Mouse (Mus musculus): ENCODE measurements around the gene F10.

The F10 gene

GRCm38 (mm10) chr8:13037015-13037414, at the start of gene F10:
Gene F10, plus strand, starts transcription at chr8:13037308.
- no peak for DNase-seq

- no peak for DNase-seq
Observed at GRCm38 (mm10) chr8:12987571-12987970, 49.5 kb upstream of the F10 start.

- DNase-seq: no peak
Observed at GRCm38 (mm10) chr8:12988722-12989430, 48.2 kb upstream of the F10 start.

GRCm38 (mm10) chr8:12991411-12991810, 45.7 kb upstream of the F10 start:
- no peak for DNase-seq

- no peak for DNase-seq
Observed at GRCm38 (mm10) chr8:12994468-12994867, 42.6 kb upstream of the F10 start.

GRCm38 (mm10) chr8:12995481-12995880, 41.6 kb upstream of the F10 start:
- no peak for DNase-seq

GRCm38 (mm10) chr8:12996831-12997275, 40.3 kb upstream of the F10 start:
- DNase-seq: no peak

- DNase-seq: no peak
Observed at GRCm38 (mm10) chr8:12998331-12998730, 38.8 kb upstream of the F10 start.

- no peak for DNase-seq
Observed at GRCm38 (mm10) chr8:12999793-13000192, 37.3 kb upstream of the F10 start.

- DNase-seq: no peak
Observed at GRCm38 (mm10) chr8:13007458-13007857, 29.6 kb upstream of the F10 start.

- no peak for DNase-seq
Observed at GRCm38 (mm10) chr8:13010313-13010712, 26.8 kb upstream of the F10 start.

GRCm38 (mm10) chr8:13019560-13019959, 17.5 kb upstream of the F10 start:
- DNase-seq: no peak

- no peak for DNase-seq
Observed at GRCm38 (mm10) chr8:13021830-13022229, 15.3 kb upstream of the F10 start.

- DNase-seq: no peak
Observed at GRCm38 (mm10) chr8:13025487-13026224, 11.5 kb upstream of the F10 start, which contains the start of gene F7. Gene F7, plus strand, starts transcription at chr8:13026034.

GRCm38 (mm10) chr8:13027615-13028014, 9.5 kb upstream of the F10 start:
- no peak for DNase-seq

GRCm38 (mm10) chr8:13028482-13028881, 8.6 kb upstream of the F10 start:
- DNase-seq: no peak

- DNase-seq: no peak
Observed at GRCm38 (mm10) chr8:13036346-13036812, 729 bp upstream of the F10 start.

GRCm38 (mm10) chr8:13037569-13037968, 461 bp downstream of the F10 start:
- DNase-seq: no peak

GRCm38 (mm10) chr8:13039054-13039453, 1.9 kb downstream of the F10 start:
- no peak for DNase-seq

- DNase-seq: no peak
Observed at GRCm38 (mm10) chr8:13041459-13041858, 4.4 kb downstream of the F10 start.

GRCm38 (mm10) chr8:13047652-13048051, 10.5 kb downstream of the F10 start:
- DNase-seq: no peak

GRCm38 (mm10) chr8:13050550-13050949, 13.4 kb downstream of the F10 start:
- DNase-seq: no peak

- DNase-seq: no peak
Observed at GRCm38 (mm10) chr8:13057351-13057750, 20.2 kb downstream of the F10 start.

Data from thymus, postnatal 36 days (tissue).